Mouse (Mus musculus) layer of hippocampus, postnatal 36 days (tissue): ENCODE results near the gene Ank2. TPM values are rescaled to one million over a fixed set of nuclear protein-coding genes. Genes with fewer than 3 reads are reported as not detected.
A peak's percentile ranks its signal among the peaks of the same experiment; 100 is the strongest.

Experiments used
- DNase-seq, 2 experiments: peaks; one replicate each; pipeline ENCODE4 v3.0.0; 2022
- total RNA-seq, 2 experiments: library from RNA; stranded (reverse); gene quantifications; 2 replicates each; pipeline ENCODE4 v1.2.3; 2021

The Ank2 gene
- 100 to 1,000 TPM; 693 to 758 TPM for total RNA-seq

DNA sequence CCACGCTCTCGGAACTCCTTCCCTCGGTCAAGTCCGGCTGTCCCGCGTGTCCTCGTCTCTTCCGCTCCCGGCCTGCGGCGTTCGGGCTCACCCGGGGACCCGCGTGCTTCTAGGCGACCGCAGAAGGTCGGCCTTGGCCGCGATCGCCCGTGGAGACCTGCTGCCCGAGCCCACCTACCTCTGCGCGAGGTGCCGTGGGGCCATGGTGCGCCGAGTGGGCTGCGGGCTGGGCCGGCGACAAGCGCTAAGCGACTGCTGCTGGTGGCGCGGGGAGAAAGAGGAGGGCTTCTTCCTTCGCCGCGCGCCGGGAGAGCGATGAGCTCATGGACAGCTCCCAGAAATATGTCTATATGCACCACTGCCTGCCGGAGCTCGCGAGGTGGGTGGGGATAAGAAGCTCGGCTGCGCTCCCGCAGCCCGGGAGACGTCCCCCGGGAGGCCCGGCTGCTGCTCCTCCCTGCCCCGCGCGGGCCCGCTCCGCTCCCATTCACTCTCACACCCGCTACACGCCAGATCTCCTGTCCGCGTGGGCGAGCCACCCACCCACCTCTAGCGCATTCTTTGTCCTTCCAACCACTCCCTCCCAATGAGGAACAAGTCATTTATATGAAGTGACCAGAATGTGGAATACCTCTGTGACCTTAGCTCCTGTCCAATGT is at the start of gene Ank2:
TSS of gene Ank2 (minus strand) at position 609 of the 659 bp plus-strand sequence.
- DNase-seq: peak; percentile 54 to 67

DNA sequence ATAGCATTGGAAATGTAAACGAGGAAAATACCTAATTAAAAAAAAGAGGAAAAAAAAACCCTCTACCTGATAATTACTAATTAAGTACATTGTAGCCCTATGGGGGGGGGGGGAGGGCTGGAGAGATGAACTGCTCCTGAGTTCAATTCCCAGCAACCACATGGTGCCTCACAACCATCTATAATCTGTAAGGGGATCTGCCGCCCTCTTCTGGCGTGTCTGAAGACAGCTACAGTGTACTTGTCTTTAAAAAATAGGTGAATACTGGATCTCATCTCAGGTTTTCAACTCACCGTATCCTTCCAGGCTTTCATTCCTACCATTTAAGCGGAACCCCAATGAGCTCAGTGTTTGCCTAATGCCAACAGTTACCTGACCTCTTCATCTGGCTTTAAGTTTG is 48.7 kb upstream of the Ank2 start:
- DNase-seq: no peak

- no peak for DNase-seq
Measured at GRCm38 (mm10) chr3:127544610-127545121, 45.5 kb upstream of the Ank2 start.

DNA sequence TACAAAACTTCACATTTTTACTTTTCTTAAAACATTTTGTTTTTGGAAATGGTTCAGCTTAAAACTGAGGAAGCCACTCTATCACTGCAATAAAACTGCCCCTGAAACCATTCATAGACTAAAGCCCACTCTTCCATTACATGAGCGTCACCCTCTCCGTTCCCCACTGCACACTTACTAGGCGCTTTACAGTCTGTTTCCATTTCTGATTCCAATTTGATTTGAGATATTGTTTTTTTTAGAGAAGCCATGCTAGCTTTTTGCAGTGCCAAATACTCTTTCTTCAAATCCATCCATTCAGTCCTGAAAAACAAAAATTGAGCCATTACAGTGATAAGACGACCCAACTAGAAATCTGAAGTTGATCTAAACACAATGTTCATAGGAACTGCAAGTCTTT is 44.8 kb upstream of the Ank2 start:
- no peak for DNase-seq

GRCm38 (mm10) chr3:127539193-127539592 is 40.0 kb upstream of the Ank2 start:
- DNase-seq: no peak

- no peak for DNase-seq
Measured at GRCm38 (mm10) chr3:127530293-127530692, 31.1 kb upstream of the Ank2 start.

GRCm38 (mm10) chr3:127529824-127530223 is 30.7 kb upstream of the Ank2 start:
- no peak for DNase-seq

GRCm38 (mm10) chr3:127529210-127529609 is 30.1 kb upstream of the Ank2 start:
- no peak for DNase-seq

DNA sequence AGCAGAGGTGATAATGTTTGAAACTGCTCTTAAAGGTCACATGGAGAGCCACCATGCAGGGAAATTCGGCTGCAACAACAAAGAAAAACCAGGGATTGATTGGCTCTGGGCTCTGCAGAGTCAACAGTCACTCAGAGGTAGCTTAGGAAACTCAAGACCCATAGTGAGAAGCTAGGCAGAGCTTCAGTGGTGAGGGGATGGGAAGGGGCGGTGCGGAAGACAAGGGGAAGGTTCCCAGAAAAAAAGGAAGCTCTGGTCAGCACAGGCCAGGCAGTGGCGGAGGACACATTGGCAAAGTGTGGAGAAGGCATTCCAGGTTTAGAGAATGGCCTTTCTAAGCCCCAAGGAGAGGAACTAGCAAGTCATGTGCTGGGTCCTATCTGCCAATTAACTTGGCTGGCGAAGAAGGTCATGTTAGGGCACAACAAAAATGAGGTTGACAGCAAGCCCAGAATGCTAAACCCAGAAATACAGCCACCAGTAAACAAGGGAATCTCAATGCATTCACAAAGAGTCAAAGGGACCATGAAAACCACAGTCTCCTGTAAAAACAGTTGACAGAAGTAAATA is 28.4 kb upstream of the Ank2 start:
- peak in 1 of 2 experiments; percentile 6 for DNase-seq

GRCm38 (mm10) chr3:127525188-127525819 is 26.2 kb upstream of the Ank2 start:
- no peak for DNase-seq

GRCm38 (mm10) chr3:127521156-127521555 is 22.0 kb upstream of the Ank2 start:
- DNase-seq: no peak

GRCm38 (mm10) chr3:127520300-127520699 is 21.1 kb upstream of the Ank2 start:
- DNase-seq: no peak

GRCm38 (mm10) chr3:127515251-127515650 is 16.1 kb upstream of the Ank2 start:
- DNase-seq: no peak

DNA sequence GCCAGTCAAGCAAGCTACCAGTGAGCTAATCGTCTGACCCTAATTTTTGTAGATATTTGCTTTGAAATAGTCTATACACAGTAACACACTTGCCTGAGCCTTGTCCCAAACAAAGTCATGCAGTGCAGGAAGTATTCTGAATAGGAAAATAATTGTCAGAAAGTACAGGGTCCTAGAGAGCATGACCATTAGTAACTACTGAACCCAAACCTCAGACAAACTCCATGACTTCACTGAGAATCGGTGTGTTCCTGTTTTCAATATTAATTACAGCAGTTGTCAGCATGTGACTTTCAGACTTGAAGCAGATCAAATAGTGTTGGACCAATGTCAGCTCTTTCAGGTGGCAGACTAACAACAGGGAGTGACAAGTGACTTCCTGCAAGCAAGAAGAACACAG is 14.5 kb upstream of the Ank2 start:
- no peak for DNase-seq

- no peak for DNase-seq
Measured at GRCm38 (mm10) chr3:127512794-127513335, 13.7 kb upstream of the Ank2 start.

- no peak for DNase-seq
Measured at GRCm38 (mm10) chr3:127511786-127512746, 12.9 kb upstream of the Ank2 start.

- no peak for DNase-seq
Measured at GRCm38 (mm10) chr3:127507878-127508783, 9.0 kb upstream of the Ank2 start.

- DNase-seq: peak; percentile 8 to 12
Measured at GRCm38 (mm10) chr3:127498197-127498741, 881 bp downstream of the Ank2 start.

- no peak for DNase-seq
Measured at GRCm38 (mm10) chr3:127492663-127493062, 6.5 kb downstream of the Ank2 start.

DNA sequence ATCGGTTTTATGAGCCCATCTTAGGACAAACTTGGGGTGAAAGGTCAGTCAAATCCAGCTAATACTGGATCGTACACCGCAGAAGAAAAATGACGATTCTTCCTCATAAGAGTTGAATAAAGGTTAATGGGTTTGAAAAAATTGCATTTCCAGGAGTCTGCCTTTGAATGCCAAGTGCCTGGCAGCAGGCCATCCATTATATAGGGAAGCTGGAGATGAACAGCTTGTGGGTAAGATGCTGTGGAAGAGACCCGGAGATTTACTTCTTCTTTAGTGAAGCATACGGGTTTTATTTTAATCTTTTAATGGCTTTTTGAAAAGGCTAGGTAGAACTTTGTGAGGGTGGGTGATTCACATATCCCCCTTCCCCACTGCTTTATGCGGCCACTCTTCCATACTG is 11.8 kb downstream of the Ank2 start:
- DNase-seq: no peak

GRCm38 (mm10) chr3:127485174-127485573 is 14.0 kb downstream of the Ank2 start:
- DNase-seq: peak; percentile 43 to 52
